Mouse (Mus musculus) regulatory T cell (primary cell): Measurements from ENCODE around the gene Slc9a9.

Source experiments
- in situ Hi-C: fragments of 300-600 bp; cut with MboI, MseI; formaldehyde crosslinking; loops from one replicate; pipeline ENCODE4 v1.15.1; 2025; ENCODE audit warnings: high pct_unique_total_duplicates

Gene Slc9a9

GRCm38 (mm10) chr9:94682260-94682659, 12.6 kb downstream of the Slc9a9 start:
- in situ Hi-C loops: no loop called here

GRCm38 (mm10) chr9:94685640-94686039, 15.9 kb downstream of the Slc9a9 start:
- in situ Hi-C loops: no loop called here

- in situ Hi-C loops: no loop called here
Measured at GRCm38 (mm10) chr9:94686380-94686779, 16.7 kb downstream of the Slc9a9 start.

GRCm38 (mm10) chr9:94687203-94687859, 17.6 kb downstream of the Slc9a9 start:
- in situ Hi-C loops: no loop called here

GRCm38 (mm10) chr9:94691311-94692087, 21.8 kb downstream of the Slc9a9 start:
- in situ Hi-C loops: no loop called here

GRCm38 (mm10) chr9:94692122-94692521, 22.4 kb downstream of the Slc9a9 start:
- in situ Hi-C loops: no loop called here

GRCm38 (mm10) chr9:94694243-94694642, 24.5 kb downstream of the Slc9a9 start:
- in situ Hi-C loops: no loop called here

- in situ Hi-C loops: no loop called here
Measured at GRCm38 (mm10) chr9:94694983-94695382, 25.3 kb downstream of the Slc9a9 start.

- in situ Hi-C loops: no loop called here
Measured at GRCm38 (mm10) chr9:94696539-94697079, 26.9 kb downstream of the Slc9a9 start.

- in situ Hi-C loops: no loop called here
Measured at GRCm38 (mm10) chr9:94698175-94698574, 28.5 kb downstream of the Slc9a9 start.

- in situ Hi-C loops: no loop called here
Measured at GRCm38 (mm10) chr9:94700549-94700948, 30.8 kb downstream of the Slc9a9 start.

- in situ Hi-C loops: no loop called here
Measured at GRCm38 (mm10) chr9:94701193-94701869, 31.6 kb downstream of the Slc9a9 start.

GRCm38 (mm10) chr9:94701965-94702634, 32.4 kb downstream of the Slc9a9 start:
- in situ Hi-C loops: no loop called here

- in situ Hi-C loops: no loop called here
Measured at GRCm38 (mm10) chr9:94704986-94705757, 35.5 kb downstream of the Slc9a9 start.

- in situ Hi-C loops: no loop called here
Measured at GRCm38 (mm10) chr9:94705758-94706026, 36.0 kb downstream of the Slc9a9 start.

- in situ Hi-C loops: no loop called here
Measured at GRCm38 (mm10) chr9:94712084-94712483, 42.4 kb downstream of the Slc9a9 start.

GRCm38 (mm10) chr9:94716695-94717094, 47.0 kb downstream of the Slc9a9 start:
- in situ Hi-C loops: no loop called here

GRCm38 (mm10) chr9:94723631-94724030, 53.9 kb downstream of the Slc9a9 start:
- in situ Hi-C loops: no loop called here

GRCm38 (mm10) chr9:94725121-94725520, 55.4 kb downstream of the Slc9a9 start:
- in situ Hi-C loops: no loop called here

GRCm38 (mm10) chr9:94727457-94727856, 57.7 kb downstream of the Slc9a9 start:
- in situ Hi-C loops: no loop called here

- in situ Hi-C loops: no loop called here
Measured at GRCm38 (mm10) chr9:94730396-94730795, 60.7 kb downstream of the Slc9a9 start.
